Mouse (Mus musculus) forebrain, embryonic 12.5 days (tissue): ENCODE data around the gene Aif1. TPM values are rescaled to one million over a fixed set of nuclear protein-coding genes. Genes with fewer than 3 reads are reported as not detected.

Source experiments
- ATAC-seq: fragments of 200-750 bp; cut with Nextera tagmentation; 2 replicates; pipeline ENCODE4 v1.8.0; 2017; ENCODE audit warnings: moderate TSS enrichment; ENCODE audit not compliant: low FRiP score
- H3K27ac ChIP-seq: fragments of 300-500 bp; sonication (generic); 2 replicates; pipeline ENCODE4 v1.5.1; 2016; ENCODE audit warnings: mild to moderate bottlenecking
- H3K27me3 ChIP-seq: fragments of 300-500 bp; sonication (generic); 2 replicates; pipeline ENCODE4 v1.6.1; 2016; ENCODE audit warnings: mild to moderate bottlenecking
- H3K36me3 ChIP-seq: fragments of 300-500 bp; sonication (generic); replicated peaks from 2 replicates; pipeline ENCODE4 v1.6.1; 2016; ENCODE audit warnings: mild to moderate bottlenecking
- H3K4me1 ChIP-seq: fragments of 300-500 bp; sonication (generic); 2 replicates; pipeline ENCODE4 v1.6.1; 2016
- H3K4me2 ChIP-seq: fragments of 300-500 bp; sonication (generic); 2 replicates; pipeline ENCODE4 v1.6.1; 2016; ENCODE audit warnings: mild to moderate bottlenecking, moderate library complexity
- H3K4me3 ChIP-seq: fragments of 300-500 bp; sonication (generic); replicated peaks from 2 replicates; pipeline ENCODE4 v1.5.1; 2016; ENCODE audit warnings: mild to moderate bottlenecking
- H3K9ac ChIP-seq: fragments of 300-500 bp; sonication (generic); 2 replicates; pipeline ENCODE4 v1.6.1; 2016; ENCODE audit warnings: mild to moderate bottlenecking
- H3K9me3 ChIP-seq: fragments of 300-500 bp; sonication (generic); 2 replicates; pipeline ENCODE4 v1.6.1; 2016
- WGBS: fragments of 180-500 bp; shearing (Covaris S2); methylation state at CpG from one replicate; pipeline ENCODE4 v1.1.7; 2016; 5-methylcytosine and 5-hydroxymethylcytosine counted together
- polyA plus RNA-seq: library from polyadenylated mRNA; unstranded; fragments of >200 nt; fragmentation: Nextera tagmentation; extraction: Ambion mirVana; gene quantifications from 2 replicates; pipeline ENCODE4 v1.2.1, GENCODE M21; 2016

Gene Aif1
- polyA plus RNA-seq, 1 experiment from 2014 or later, result 4.9 TPM

- no peak overlapping the region for H3K9ac ChIP-seq
- H3K4me1 ChIP-seq, result no peaks in the 10 kb centered on the region
- no peak for ATAC-seq
- no peak overlapping the region for H3K4me2 ChIP-seq
- no peaks in the 10 kb centered on the region for H3K36me3 ChIP-seq
- no peak overlapping the region for H3K4me3 ChIP-seq
- whole genome bisulfite sequencing, result 75% methylated on average over 6 of the region's 6 CpGs
- H3K27ac ChIP-seq, result no peak overlapping the region
- H3K27me3 ChIP-seq, result 0 out of 2 replicates have a peak, but pooled peaks cover 3% of the 10 kb centered on the region
- H3K9me3 ChIP-seq, result no peaks in the 10 kb centered on the region
Measured at GRCm38 (mm10) chr17:35175382-35175781, 486 bp downstream of the Aif1 start.

GRCm38 (mm10) chr17:35174201-35174977, 1.5 kb downstream of the Aif1 start:
- no peak for ATAC-seq
- H3K36me3 ChIP-seq, result no peaks in the 10 kb centered on the region
- WGBS, result 76% methylated on average over 8 of the region's 8 CpGs
- no peak overlapping the region for H3K4me3 ChIP-seq
- H3K27me3 ChIP-seq, result 0 out of 2 replicates have a peak, but pooled peaks cover 3% of the 10 kb centered on the region
- H3K9me3 ChIP-seq, result no peaks in the 10 kb centered on the region
- no peak overlapping the region for H3K27ac ChIP-seq
- H3K9ac ChIP-seq, result no peak overlapping the region
- H3K4me1 ChIP-seq, result no peaks in the 10 kb centered on the region
- H3K4me2 ChIP-seq, result no peak overlapping the region

GRCm38 (mm10) chr17:35173329-35173728, 2.5 kb downstream of the Aif1 start:
- no peak overlapping the region for H3K27ac ChIP-seq
- H3K4me2 ChIP-seq, result no peak overlapping the region
- H3K4me3 ChIP-seq, result no peak overlapping the region
- 64% methylated on average over 3 of the region's 3 CpGs for WGBS
- no peak for ATAC-seq
- no peaks in the 10 kb centered on the region for H3K9me3 ChIP-seq
- no peaks in the 10 kb centered on the region for H3K36me3 ChIP-seq
- H3K4me1 ChIP-seq, result no peaks in the 10 kb centered on the region
- H3K9ac ChIP-seq, result no peak overlapping the region
- 0 out of 2 replicates have a peak, but pooled peaks cover 3% of the 10 kb centered on the region for H3K27me3 ChIP-seq

- H3K4me1 ChIP-seq, result no peaks in the 10 kb centered on the region
- H3K4me3 ChIP-seq, result no peak overlapping the region
- H3K27me3 ChIP-seq, result 0 out of 2 replicates have a peak, but pooled peaks cover 3% of the 10 kb centered on the region
- no peaks in the 10 kb centered on the region for H3K9me3 ChIP-seq
- 77% methylated on average over 11 of the region's 11 CpGs for WGBS
- no peak overlapping the region for H3K4me2 ChIP-seq
- H3K27ac ChIP-seq, result no peak overlapping the region
- H3K36me3 ChIP-seq, result no peaks in the 10 kb centered on the region
- H3K9ac ChIP-seq, result no peak overlapping the region
- no peak for ATAC-seq
Measured at GRCm38 (mm10) chr17:35172445-35173234, 3.2 kb downstream of the Aif1 start.

GRCm38 (mm10) chr17:35168541-35169207, 7.2 kb downstream of the Aif1 start:
- Histone ChIP-seq H3K27ac (peak overlapping the region; percentile 69; the same call in 1 of the 2 replicates), H3K4me3 (no peak overlapping the region), H3K36me3 (no peaks in the 10 kb centered on the region), H3K4me2 (no peak overlapping the region), H3K9me3 (no peaks in the 10 kb centered on the region), H3K9ac (no peak overlapping the region), H3K27me3 (0 out of 2 replicates have a peak, but pooled peaks cover 3% of the 10 kb centered on the region), H3K4me1 (peaks cover 10% of the 10 kb centered on the region)
- no peak for ATAC-seq
- WGBS, result 26% methylated on average over 4 of the region's 4 CpGs

GRCm38 (mm10) chr17:35167794-35168193, 8.1 kb downstream of the Aif1 start:
- no peak for ATAC-seq
- H3K27me3 ChIP-seq, result 0 out of 2 replicates have a peak, but pooled peaks cover 3% of the 10 kb centered on the region
- no peak overlapping the region for H3K9ac ChIP-seq
- H3K27ac ChIP-seq, result no peak overlapping the region
- H3K4me2 ChIP-seq, result no peak overlapping the region
- H3K36me3 ChIP-seq, result 0 out of 2 replicates have a peak, but pooled peaks cover under 1% of the 10 kb centered on the region
- peaks cover 18% of the 10 kb centered on the region for H3K4me1 ChIP-seq
- 85% methylated on average over 7 of the region's 7 CpGs for WGBS
- no peak overlapping the region for H3K4me3 ChIP-seq
- H3K9me3 ChIP-seq, result no peaks in the 10 kb centered on the region

- Histone ChIP-seq H3K36me3 (peaks cover 13% of the 10 kb centered on the region), H3K4me3 (peak overlapping the region; percentile 99; the same call in 1 of the 2 replicates), H3K27ac (peak overlapping the region; percentile 98), H3K27me3 (no peaks in the 10 kb centered on the region), H3K9me3 (no peaks in the 10 kb centered on the region), H3K4me2 (peak overlapping the region; percentile 96), H3K9ac (peak overlapping the region; percentile 43; the same call in 1 of the 2 replicates), H3K4me1 (peaks cover 31% of the 10 kb centered on the region)
- ATAC-seq, result no peak
- 72% methylated on average over 8 of the region's 8 CpGs for WGBS
Measured at GRCm38 (mm10) chr17:35166352-35167035, 9.4 kb downstream of the Aif1 start.

- WGBS, result 23% methylated on average over 12 of the region's 12 CpGs
- Histone ChIP-seq H3K27me3 (no peaks in the 10 kb centered on the region), H3K4me2 (peak overlapping the region; percentile 96), H3K9ac (peak overlapping the region; percentile 48), H3K4me1 (peaks cover 32% of the 10 kb centered on the region), H3K36me3 (peaks cover 22% of the 10 kb centered on the region), H3K9me3 (no peaks in the 10 kb centered on the region), H3K27ac (peak overlapping the region; percentile 98), H3K4me3 (peak overlapping the region; percentile 99)
- no peak; the same call in 1 of the 2 replicates for ATAC-seq
Measured at GRCm38 (mm10) chr17:35165451-35166155, 10.3 kb downstream of the Aif1 start.

GRCm38 (mm10) chr17:35164568-35165450, 11.1 kb downstream of the Aif1 start, which contains the start of gene Prrc2a:
TSS of gene Prrc2a (minus strand) at chr17:35164897.
- Histone ChIP-seq H3K36me3 (peaks cover 30% of the 10 kb centered on the region), H3K4me1 (peaks cover 32% of the 10 kb centered on the region), H3K27me3 (no peaks in the 10 kb centered on the region), H3K4me3 (peak within 1 kb of the TSS; percentile 99), H3K27ac (peak within 1 kb of the TSS; percentile 98), H3K4me2 (peak within 1 kb of the TSS; percentile 96), H3K9me3 (no peaks in the 10 kb centered on the region), H3K9ac (peak within 1 kb of the TSS; percentile 100)
- peak; percentile 96 for ATAC-seq
- WGBS, result under 1% methylated on average over 81 of the region's 89 CpGs

GRCm38 (mm10) chr17:35164218-35164567, 11.7 kb downstream of the Aif1 start:
- H3K4me2 ChIP-seq, result peak overlapping the region; percentile 96
- peak overlapping the region; percentile 98 for H3K27ac ChIP-seq
- peaks cover 32% of the 10 kb centered on the region for H3K4me1 ChIP-seq
- H3K9ac ChIP-seq, result peak overlapping the region; percentile 100
- no peak for ATAC-seq
- peaks cover 36% of the 10 kb centered on the region for H3K36me3 ChIP-seq
- under 1% methylated on average over 27 of the region's 28 CpGs for WGBS
- peak overlapping the region; percentile 99 for H3K4me3 ChIP-seq
- H3K27me3 ChIP-seq, result no peaks in the 10 kb centered on the region
- no peaks in the 10 kb centered on the region for H3K9me3 ChIP-seq
